Mouse (Mus musculus): ENCODE measurements at regions not wholly inside any gene's neighbourhood (a gene's known extent, or its start where the extent isn't known, plus 50 kb on each side); places are given as distances from the start of the nearest gene placed in this dataset.
"Not testable (repeated sequence)": the region's sequence is repeated elsewhere in the genome, so short reads cannot be mapped to it uniquely, and the experiment has no call there.

DNA sequence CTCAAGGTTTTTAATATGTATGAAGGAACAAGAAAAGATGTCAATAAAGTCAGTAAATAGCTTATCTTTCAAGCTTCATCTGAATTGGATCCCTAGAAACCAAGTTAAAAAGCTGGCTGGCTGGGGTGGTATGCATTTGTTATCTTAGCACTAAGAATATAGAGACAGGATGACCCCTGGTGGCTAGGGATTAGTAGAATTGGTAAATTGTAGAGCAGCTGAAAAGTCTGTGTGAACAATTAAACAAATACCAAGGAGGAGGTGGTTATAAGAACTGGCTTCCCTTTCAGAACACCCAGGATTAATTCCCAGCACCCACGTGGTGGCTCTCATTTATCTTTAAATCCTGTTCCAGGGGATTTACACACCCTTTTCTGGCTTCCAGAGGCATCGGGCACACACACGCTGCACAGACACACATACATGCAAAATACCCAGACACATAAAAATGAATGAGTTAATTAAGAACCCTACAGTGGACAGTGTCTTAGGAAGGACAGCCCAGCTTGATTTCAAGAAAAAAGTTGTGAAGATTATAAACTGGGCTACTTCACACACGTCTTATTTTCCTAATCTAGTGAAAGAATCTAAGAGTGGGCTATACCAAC lies 170.5 kb downstream of the Pdzph1 start:
- peak; percentile 70 for DNase-seq

DNA sequence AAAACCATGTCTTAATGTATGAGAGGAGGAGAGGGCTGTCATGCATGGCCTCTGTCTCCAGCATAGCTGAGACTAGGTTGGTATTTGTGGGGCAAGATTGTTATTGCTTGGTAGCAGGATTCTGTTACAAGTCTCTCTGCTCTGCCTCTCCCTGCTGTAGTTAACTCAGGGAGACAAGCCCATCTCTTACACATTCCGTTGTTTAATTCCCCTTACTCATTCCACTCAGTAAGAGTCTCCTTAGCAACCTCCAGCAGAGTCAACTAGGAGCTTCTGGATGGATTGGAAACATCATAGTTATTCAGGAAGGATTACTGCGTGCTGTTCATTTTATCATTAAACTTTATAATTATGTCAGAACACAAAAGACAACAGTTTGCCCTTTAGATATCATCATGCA lies 171.8 kb downstream of the Pdzph1 start:
- DNase-seq: no peak

DNA sequence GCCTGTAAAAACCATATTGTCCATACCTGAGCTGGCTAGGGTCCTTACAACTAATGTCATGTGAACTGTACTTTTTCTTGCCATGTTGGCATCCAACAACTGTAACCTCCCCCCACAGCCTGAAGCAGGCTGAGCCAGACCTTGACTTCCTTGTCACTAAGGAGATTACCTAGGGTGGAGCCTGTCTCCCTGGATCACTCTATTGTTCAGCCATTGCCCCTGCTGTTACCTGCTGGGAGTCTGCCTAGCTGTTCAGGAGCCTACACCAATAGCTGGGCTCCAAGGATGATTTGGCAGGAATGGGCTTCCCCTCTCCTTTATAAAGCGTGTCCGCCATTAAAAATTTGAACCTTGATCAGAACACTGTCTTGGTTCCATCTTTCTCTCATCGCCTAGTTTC lies 215.7 kb downstream of the Pdzph1 start:
- DNase-seq: not testable (repeated sequence)

DNA sequence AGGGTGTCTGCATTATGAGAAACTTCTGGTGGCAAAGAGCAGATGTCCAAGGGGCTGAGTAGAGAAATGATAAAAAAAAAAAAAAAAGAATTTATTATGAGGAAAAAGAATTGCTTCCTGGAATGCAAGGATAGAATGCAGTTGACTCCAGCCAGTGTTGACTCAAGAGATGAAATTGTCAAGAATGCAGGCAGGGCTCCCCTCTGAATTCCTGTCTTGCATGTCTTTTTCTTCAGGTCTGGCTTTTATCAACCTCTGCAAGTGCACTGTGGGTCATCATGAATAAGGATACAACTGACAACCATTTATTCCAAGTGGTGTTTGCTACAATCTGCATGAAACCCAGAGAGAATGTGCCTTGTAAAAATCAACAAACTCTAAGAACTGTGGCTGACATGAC lies 217.6 kb downstream of the Pdzph1 start:
- DNase-seq: peak; percentile 12

DNA sequence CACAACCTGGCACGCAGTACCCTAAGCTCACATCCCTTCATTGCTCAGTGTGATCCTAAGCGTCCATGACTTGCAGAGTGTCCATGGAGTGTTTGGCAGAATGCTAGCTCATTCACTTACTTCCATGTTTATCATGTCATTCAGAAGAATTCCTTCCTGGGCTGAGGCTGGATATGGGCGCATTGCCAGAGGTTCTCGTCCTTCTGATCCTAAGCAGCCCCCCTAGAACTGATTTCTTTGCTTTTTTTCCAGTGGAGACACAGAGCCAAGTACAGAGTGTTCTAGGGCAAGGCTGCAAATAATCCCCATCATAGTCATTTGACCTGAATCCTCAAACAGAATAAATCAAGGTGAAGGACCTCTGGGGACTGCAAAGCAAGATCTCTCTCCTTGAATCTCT lies 226.0 kb downstream of the Pdzph1 start:
- no peak for DNase-seq

DNA sequence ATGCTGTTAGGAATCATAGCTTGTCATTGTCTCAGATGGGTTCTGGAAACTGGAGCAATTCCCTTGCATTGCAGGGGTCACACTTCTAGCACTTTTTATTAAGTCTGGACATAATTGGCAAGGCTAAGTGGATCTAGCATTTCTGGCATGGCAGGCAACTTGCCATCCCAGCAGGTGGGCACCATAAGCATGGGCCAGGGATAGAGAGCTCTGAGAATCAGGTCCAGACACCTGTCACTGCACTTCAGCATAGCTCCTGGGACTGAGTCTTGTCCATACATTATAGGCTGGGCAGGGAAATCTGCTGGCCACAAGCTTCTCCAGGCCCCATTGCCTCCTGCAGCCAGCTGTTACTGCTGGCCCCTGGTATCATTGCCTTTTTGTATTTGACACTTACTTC lies 242.2 kb downstream of the Pdzph1 start:
- DNase-seq: no peak

DNA sequence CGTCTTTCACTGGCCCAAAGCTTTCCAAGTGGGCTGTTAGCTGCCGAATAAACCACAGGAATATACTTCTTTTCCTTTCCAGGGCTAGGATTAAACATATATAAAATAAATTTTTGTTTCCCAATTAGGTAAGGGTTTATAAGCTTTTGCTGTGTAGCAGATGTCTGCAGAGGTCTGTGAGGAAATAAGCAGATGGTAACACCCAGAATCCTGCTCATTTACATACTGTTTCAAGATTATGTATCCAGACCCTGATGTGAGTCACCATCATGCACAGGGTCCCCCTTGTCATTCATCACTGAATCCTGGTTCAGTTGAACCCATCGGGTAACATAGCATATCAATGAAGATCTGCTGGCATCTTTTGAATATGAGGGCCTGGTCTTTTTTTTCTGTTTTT lies 242.9 kb downstream of the Pdzph1 start:
- no peak for DNase-seq

DNA sequence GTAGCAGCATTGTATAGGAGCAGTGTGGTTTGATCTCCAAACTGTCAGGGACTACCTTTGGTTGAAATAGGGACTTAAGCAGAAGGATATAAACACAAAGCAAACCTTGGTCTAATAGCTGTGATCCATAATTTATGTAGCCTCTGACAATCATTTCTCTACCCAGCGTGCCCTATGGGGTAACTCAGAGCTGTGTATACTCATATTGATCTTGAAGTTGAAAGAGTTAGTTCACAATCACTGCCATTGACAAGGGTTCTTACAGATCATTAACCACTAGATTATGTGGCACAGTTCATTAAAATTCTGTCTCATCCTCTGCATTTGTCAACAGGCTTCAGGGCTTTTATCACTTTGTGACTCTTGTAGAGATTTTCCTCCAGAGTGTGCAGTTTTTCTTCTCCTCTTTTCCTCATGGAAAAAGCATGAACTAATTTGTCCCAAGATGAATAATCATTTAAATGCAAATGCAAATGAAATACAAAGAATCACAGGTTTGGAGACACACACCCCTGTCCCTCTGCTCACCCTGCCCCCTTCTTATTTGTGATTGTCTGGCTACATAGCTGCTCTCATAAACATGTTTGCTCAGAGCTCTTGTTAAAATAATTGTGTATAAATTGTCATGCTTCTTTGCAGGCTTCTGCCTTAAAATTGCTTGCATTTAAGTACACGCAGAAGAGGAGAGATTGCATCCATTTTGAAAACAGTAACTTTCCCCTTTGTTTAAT lies 280.3 kb downstream of the Pdzph1 start:
- DNase-seq: peak; percentile 1

DNA sequence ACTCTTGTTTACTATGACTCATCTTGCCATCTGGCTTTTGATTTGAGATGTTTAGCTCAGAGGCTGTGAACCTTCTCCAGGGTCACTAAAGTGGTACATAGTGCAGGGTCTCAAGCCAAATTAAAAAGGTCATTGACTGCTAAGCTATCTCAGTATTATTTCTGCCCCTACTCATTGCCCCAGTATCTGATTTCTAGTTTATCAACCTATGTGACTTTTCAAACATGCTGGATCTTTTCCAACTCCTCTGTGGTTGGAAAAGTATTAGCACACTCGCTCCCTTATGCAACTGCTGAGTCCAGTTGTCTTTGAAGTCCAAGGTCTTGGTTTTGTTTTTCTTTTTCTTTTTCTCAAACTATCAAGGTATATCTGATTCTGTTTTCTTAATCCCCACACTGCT lies 301.0 kb downstream of the Pdzph1 start:
- DNase-seq: no peak

DNA sequence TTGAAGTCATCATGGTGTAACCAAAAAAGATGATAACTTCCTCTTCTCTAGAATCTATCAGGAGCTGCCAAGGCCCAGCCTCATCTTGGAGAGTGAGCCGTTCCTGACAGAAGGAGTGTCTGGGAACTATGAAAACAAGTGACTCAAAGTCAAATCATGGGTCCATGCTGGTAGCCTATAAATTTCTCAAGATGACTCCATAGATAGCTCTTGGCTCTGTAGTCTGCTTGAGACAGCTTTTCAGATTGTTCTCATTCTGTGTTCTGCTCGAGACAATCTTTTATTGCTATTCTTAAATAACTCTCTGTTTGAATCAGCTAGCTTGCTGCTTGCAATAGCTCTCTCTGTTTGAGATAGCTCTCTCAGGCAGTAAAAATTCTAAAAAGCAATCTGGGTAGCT lies 318.9 kb downstream of the Pdzph1 start:
- DNase-seq: no peak

DNA sequence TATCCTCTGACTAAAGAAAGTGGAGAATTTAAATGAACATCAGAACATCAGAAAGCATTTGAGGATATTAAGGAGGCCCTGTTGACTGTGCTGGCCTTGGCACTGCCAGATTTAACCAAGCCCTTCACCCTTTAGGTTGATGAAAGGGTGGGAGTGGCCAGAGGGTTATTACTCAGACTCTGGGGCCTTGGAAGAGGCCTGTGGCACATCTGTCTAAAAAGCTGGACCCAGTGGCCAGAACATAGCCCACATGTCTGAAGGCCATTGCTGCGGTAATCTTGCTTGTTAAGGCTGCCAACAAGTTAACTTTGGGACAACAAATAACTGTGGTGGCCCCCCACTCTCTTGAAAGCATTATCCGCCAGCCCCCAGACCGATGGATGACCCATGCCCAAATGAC lies 323.1 kb downstream of the Pdzph1 start:
- DNase-seq: no peak

DNA sequence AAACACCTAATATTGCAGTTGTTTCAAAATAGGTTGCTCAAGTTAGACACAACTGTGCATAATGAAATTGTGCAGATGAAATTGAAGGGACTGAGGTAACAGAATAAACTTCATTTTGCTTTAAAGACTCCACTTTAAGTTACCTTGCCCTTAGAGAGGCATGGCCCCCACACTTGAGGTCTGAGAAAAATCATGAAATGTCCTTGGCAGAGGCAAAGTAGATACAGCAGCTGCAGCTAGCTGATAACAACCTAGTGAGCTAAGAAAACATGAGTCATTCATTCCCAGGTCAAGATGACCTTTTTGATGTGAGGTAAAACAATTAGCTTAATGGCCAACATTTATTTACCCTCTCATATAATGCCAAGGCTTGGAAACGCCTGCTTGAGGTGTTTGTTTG lies 347.4 kb downstream of the Pdzph1 start:
- no peak for DNase-seq

DNA sequence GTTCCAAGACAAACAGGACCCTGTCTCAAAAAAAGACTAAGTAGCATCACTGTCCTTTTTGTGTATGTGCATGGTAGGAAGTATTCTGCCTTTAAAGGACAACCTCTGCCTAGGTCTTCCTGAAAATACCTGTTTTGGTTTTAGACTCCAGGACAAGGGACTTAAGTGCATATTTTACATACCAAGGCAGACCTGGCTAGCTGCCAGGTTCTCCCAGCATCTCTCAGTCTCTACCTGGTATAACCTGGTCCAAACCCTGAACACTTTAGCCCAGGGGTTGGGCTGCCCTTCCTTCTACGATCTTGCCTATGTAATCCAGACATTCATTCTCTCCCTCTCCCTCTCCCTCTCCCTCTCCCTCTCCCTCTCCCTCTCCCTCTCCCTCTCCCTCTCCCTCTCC lies 348.9 kb downstream of the Pdzph1 start:
- no peak for DNase-seq

DNA sequence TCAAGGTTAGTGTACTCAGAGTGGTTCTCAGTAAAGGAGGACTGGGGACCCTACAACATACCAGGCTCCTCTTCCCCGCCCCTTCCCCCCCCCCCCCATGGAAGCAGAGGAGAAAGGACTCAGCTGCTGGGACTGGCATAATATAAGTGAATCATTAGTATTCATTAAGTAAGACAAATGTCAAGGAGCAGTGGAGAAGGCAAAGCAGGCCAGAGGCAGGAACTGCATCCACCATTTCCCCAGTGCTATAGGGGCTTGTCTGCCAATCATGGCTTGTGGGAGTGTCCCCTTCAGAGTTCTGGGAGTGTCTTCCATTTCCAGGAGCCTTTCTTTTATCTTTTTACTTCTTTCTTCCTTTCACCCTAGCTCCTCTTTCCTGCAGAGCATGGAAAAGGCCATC lies 392.3 kb downstream of the Pdzph1 start:
- no peak for DNase-seq

DNA sequence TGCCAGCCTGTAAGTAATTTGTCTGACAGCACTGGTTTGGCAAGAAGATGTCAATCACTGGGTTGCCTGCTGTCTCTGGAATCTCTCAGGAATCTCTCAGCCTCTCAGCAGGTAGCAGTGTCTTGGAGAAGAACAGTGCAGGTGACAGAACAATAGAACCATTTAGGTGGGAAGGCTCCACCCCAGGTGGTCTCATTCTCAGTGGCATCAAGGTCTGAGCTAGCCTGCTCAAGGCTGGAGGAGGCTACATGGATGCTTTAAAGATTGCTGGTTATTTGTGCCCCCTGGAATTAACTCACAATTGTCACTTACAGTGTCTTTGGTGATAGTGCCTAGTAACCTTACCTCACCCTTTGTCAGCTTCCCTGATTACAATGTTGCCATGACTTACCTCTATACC lies 394.5 kb downstream of the Pdzph1 start:
- DNase-seq: no peak

DNA sequence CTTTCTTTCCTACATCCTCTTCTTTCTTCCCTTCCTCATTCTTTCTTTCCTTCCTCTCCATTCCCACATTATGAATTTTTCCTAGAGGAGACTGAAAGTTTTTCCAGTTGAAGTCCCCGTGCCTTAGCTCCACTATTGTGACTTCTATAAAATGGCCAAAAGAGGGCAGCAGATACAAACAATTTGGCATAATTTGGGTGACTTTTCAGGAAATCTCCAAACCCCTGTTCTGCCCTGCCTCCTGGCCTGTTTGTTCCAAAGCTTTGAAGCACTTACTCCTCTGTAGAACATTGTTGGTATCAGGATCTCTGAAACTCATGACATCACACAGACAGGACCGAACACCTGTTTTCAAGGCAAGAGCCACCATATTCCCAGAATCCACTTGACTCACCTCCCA lies 403.2 kb downstream of the Pdzph1 start:
- DNase-seq: peak; percentile 73

DNA sequence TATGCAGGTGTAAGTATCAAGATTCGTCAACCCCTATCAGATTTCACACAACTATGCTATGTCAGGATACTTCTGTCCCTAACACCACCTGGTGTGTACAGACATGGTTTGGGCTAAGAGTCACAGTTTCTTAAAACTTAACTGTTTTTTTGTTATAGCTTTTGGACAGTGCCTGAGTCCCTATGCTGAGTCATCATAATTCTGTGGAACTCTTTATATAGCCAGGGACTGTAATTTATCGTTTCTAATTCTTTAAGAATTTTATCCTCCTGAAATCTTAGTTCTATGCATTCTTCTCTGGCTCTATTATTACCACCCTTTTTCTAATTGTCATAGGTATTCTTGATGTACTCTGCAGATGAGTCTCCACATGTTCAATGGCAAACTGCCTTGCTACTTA lies 418.3 kb downstream of the Pdzph1 start:
- DNase-seq: no peak
